Mouse (Mus musculus): ENCODE data around the gene Gtpbp3. TPM values are rescaled to one million over a fixed set of nuclear protein-coding genes. Genes with fewer than 3 reads are reported as not detected.
"Not testable (repeated sequence)": the region's sequence is repeated elsewhere in the genome, so short reads cannot be mapped to it uniquely, and the experiment has no call there.

Gene Gtpbp3
- polyA plus RNA-seq, 1 experiment from 2014 or later, result 9.5 TPM

- no peak overlapping the region for H3K4me2 ChIP-seq
- 42% methylated on average over 15 of the region's 15 CpGs for WGBS
- H3K36me3 ChIP-seq (ENCODE audit: control insufficient read depth, insufficient read depth, low read length), result no peaks in the 10 kb centered on the region
- H3K27me3 ChIP-seq (replicated peaks; ENCODE audit: control insufficient read depth, insufficient read depth, low read length), result peaks cover 12% of the 10 kb centered on the region
- H3K9ac ChIP-seq (ENCODE audit: low read depth, low read length), result no peak overlapping the region
- no peaks in the 10 kb centered on the region for H3K9me3 ChIP-seq (ENCODE audit: control insufficient read depth, low read length)
- DNase-seq (ENCODE audit: low spot score), result no peak
- no peak overlapping the region for H3K27ac ChIP-seq (ENCODE audit: low read depth, low read length)
- H3K4me3 ChIP-seq (ENCODE audit: low read depth, low read length), result no peak overlapping the region
- no peak for ATAC-seq (replicated peaks; ENCODE audit: low FRiP score)
- H3K4me1 ChIP-seq (replicated peaks; ENCODE audit: control insufficient read depth, insufficient read depth, low read length), result peaks cover 22% of the 10 kb centered on the region
Measured at GRCm38 (mm10) chr8:71513018-71513754, 25.3 kb downstream of the Gtpbp3 start.

GRCm38 (mm10) chr8:71515043-71515442 is 27.1 kb downstream of the Gtpbp3 start:
- Histone ChIP-seq H3K4me1 (replicated peaks; ENCODE audit: control insufficient read depth, insufficient read depth, low read length) (peaks cover 22% of the 10 kb centered on the region), H3K27ac (ENCODE audit: low read depth, low read length) (no peak overlapping the region), H3K4me2 (no peak overlapping the region), H3K4me3 (ENCODE audit: low read depth, low read length) (no peak overlapping the region), H3K9ac (ENCODE audit: low read depth, low read length) (no peak overlapping the region), H3K36me3 (ENCODE audit: control insufficient read depth, insufficient read depth, low read length) (no peaks in the 10 kb centered on the region), H3K27me3 (replicated peaks; ENCODE audit: control insufficient read depth, insufficient read depth, low read length) (no peaks in the 10 kb centered on the region), H3K9me3 (ENCODE audit: control insufficient read depth, low read length) (no peaks in the 10 kb centered on the region)
- 76% methylated on average over 5 of the region's 5 CpGs for WGBS
- DNase-seq (ENCODE audit: low spot score) (no peak), ATAC-seq (replicated peaks; ENCODE audit: low FRiP score) (no peak)

GRCm38 (mm10) chr8:71516786-71517185 is 28.9 kb downstream of the Gtpbp3 start:
- no peak for DNase-seq (ENCODE audit: low spot score)
- peaks cover 14% of the 10 kb centered on the region for H3K4me1 ChIP-seq (replicated peaks; ENCODE audit: control insufficient read depth, insufficient read depth, low read length)
- H3K36me3 ChIP-seq (ENCODE audit: control insufficient read depth, insufficient read depth, low read length), result no peaks in the 10 kb centered on the region
- no peak overlapping the region for H3K27ac ChIP-seq (ENCODE audit: low read depth, low read length)
- no peaks in the 10 kb centered on the region for H3K27me3 ChIP-seq (replicated peaks; ENCODE audit: control insufficient read depth, insufficient read depth, low read length)
- H3K9ac ChIP-seq (ENCODE audit: low read depth, low read length), result no peak overlapping the region
- H3K9me3 ChIP-seq (ENCODE audit: control insufficient read depth, low read length), result no peaks in the 10 kb centered on the region
- no peak overlapping the region for H3K4me2 ChIP-seq
- no peak for ATAC-seq (replicated peaks; ENCODE audit: low FRiP score)
- H3K4me3 ChIP-seq (ENCODE audit: low read depth, low read length), result no peak overlapping the region
- 29% methylated on average over 6 of the region's 6 CpGs for WGBS

- DNase-seq (ENCODE audit: low spot score); H3K4me3 ChIP-seq (ENCODE audit: low read depth, low read length); H3K9me3 ChIP-seq (ENCODE audit: control insufficient read depth, low read length); H3K4me1 ChIP-seq (replicated peaks; ENCODE audit: control insufficient read depth, insufficient read depth, low read length); H3K4me2 ChIP-seq; H3K27ac ChIP-seq (ENCODE audit: low read depth, low read length); ATAC-seq (replicated peaks; ENCODE audit: low FRiP score); H3K9ac ChIP-seq (ENCODE audit: low read depth, low read length); H3K36me3 ChIP-seq (ENCODE audit: control insufficient read depth, insufficient read depth, low read length); H3K27me3 ChIP-seq (replicated peaks; ENCODE audit: control insufficient read depth, insufficient read depth, low read length): not testable (repeated sequence)
- WGBS, result 35% methylated on average over 9 of the region's 10 CpGs
Measured at GRCm38 (mm10) chr8:71519037-71519825, 31.3 kb downstream of the Gtpbp3 start.

GRCm38 (mm10) chr8:71521634-71522033 is 33.7 kb downstream of the Gtpbp3 start:
- Histone ChIP-seq H3K4me2 (peak overlapping the region; percentile 11; the same call in 1 of the 2 replicates), H3K36me3 (ENCODE audit: control insufficient read depth, insufficient read depth, low read length) (no peaks in the 10 kb centered on the region), H3K9me3 (ENCODE audit: control insufficient read depth, low read length) (no peaks in the 10 kb centered on the region), H3K4me3 (ENCODE audit: low read depth, low read length) (no peak overlapping the region), H3K4me1 (replicated peaks; ENCODE audit: control insufficient read depth, insufficient read depth, low read length) (peaks cover 14% of the 10 kb centered on the region), H3K27me3 (replicated peaks; ENCODE audit: control insufficient read depth, insufficient read depth, low read length) (peaks cover 22% of the 10 kb centered on the region), H3K9ac (ENCODE audit: low read depth, low read length) (no peak overlapping the region), H3K27ac (ENCODE audit: low read depth, low read length) (no peak overlapping the region)
- 2% methylated on average over 17 of the region's 17 CpGs for WGBS
- ATAC-seq (replicated peaks; ENCODE audit: low FRiP score), result peak; percentile 85
- DNase-seq (ENCODE audit: low spot score), result peak; percentile 89

- Histone ChIP-seq H3K36me3 (ENCODE audit: control insufficient read depth, insufficient read depth, low read length) (no peaks in the 10 kb centered on the region), H3K4me3 (ENCODE audit: low read depth, low read length) (peak within 1 kb of the TSS; percentile 10; the same call in 1 of the 2 replicates), H3K9me3 (ENCODE audit: control insufficient read depth, low read length) (no peaks in the 10 kb centered on the region), H3K27ac (ENCODE audit: low read depth, low read length) (no peak within 1 kb of the TSS), H3K4me1 (replicated peaks; ENCODE audit: control insufficient read depth, insufficient read depth, low read length) (peaks cover 14% of the 10 kb centered on the region), H3K9ac (ENCODE audit: low read depth, low read length) (no peak within 1 kb of the TSS), H3K27me3 (replicated peaks; ENCODE audit: control insufficient read depth, insufficient read depth, low read length) (peaks cover 26% of the 10 kb centered on the region), H3K4me2 (peak within 1 kb of the TSS; percentile 45)
- DNase-seq (ENCODE audit: low spot score) (peak; percentile 44), ATAC-seq (replicated peaks; ENCODE audit: low FRiP score) (no peak)
- 23% methylated on average over 46 of the region's 46 CpGs for WGBS
Measured at GRCm38 (mm10) chr8:71525226-71526050, 37.5 kb downstream of the Gtpbp3 start, which contains the start of gene Ccdc194. TSS of gene Ccdc194 (minus strand) at chr8:71525711.

GRCm38 (mm10) chr8:71526272-71526671 is 38.4 kb downstream of the Gtpbp3 start:
- ATAC-seq (replicated peaks; ENCODE audit: low FRiP score), result no peak
- WGBS, result 9% methylated on average over 6 of the region's 6 CpGs
- H3K36me3 ChIP-seq (ENCODE audit: control insufficient read depth, insufficient read depth, low read length), result no peaks in the 10 kb centered on the region
- H3K4me1 ChIP-seq (replicated peaks; ENCODE audit: control insufficient read depth, insufficient read depth, low read length), result peaks cover 14% of the 10 kb centered on the region
- no peak overlapping the region for H3K4me2 ChIP-seq
- no peaks in the 10 kb centered on the region for H3K9me3 ChIP-seq (ENCODE audit: control insufficient read depth, low read length)
- DNase-seq (ENCODE audit: low spot score), result no peak
- no peak overlapping the region for H3K27ac ChIP-seq (ENCODE audit: low read depth, low read length)
- H3K4me3 ChIP-seq (ENCODE audit: low read depth, low read length), result no peak overlapping the region
- H3K9ac ChIP-seq (ENCODE audit: low read depth, low read length), result no peak overlapping the region
- H3K27me3 ChIP-seq (replicated peaks; ENCODE audit: control insufficient read depth, insufficient read depth, low read length), result peaks cover 26% of the 10 kb centered on the region

- no peak overlapping the region for H3K9ac ChIP-seq (ENCODE audit: low read depth, low read length)
- H3K27me3 ChIP-seq (replicated peaks; ENCODE audit: control insufficient read depth, insufficient read depth, low read length), result peaks cover 26% of the 10 kb centered on the region
- ATAC-seq (replicated peaks; ENCODE audit: low FRiP score), result no peak
- WGBS, result 41% methylated on average over 3 of the region's 3 CpGs
- no peak overlapping the region; the same call in 1 of the 2 replicates for H3K27ac ChIP-seq (ENCODE audit: low read depth, low read length)
- H3K36me3 ChIP-seq (ENCODE audit: control insufficient read depth, insufficient read depth, low read length), result no peaks in the 10 kb centered on the region
- H3K4me3 ChIP-seq (ENCODE audit: low read depth, low read length), result no peak overlapping the region
- H3K4me1 ChIP-seq (replicated peaks; ENCODE audit: control insufficient read depth, insufficient read depth, low read length), result peaks cover 14% of the 10 kb centered on the region
- DNase-seq (ENCODE audit: low spot score), result no peak
- no peak overlapping the region for H3K4me2 ChIP-seq
- H3K9me3 ChIP-seq (ENCODE audit: control insufficient read depth, low read length), result no peaks in the 10 kb centered on the region
Measured at GRCm38 (mm10) chr8:71527162-71527870, 39.4 kb downstream of the Gtpbp3 start.
